Mouse (Mus musculus) hindbrain, embryonic 14.5 days (tissue): ENCODE data around the gene Sox1. TPM values are rescaled to one million over a fixed set of nuclear protein-coding genes. Genes with fewer than 3 reads are reported as not detected.
A peak's percentile ranks its signal among the peaks of the same experiment; 100 is the strongest.

Source experiments
- ATAC-seq: fragments of 200-750 bp; cut with Nextera tagmentation; 2 replicates; pipeline ENCODE4 v1.8.0; 2017; ENCODE audit warnings: moderate number of reproducible peaks, mild to moderate bottlenecking, moderate TSS enrichment, moderate library complexity; ENCODE audit not compliant: low FRiP score
- DNase-seq: peaks from one replicate; pipeline ENCODE4 v3.0.0-alpha.2; 2015; ENCODE audit warnings: low spot score
- H3K27ac ChIP-seq: fragments of 300-500 bp; sonication (generic); 2 replicates; pipeline ENCODE4 v1.5.1; 2014; ENCODE audit warnings: mild to moderate bottlenecking, moderate library complexity
- H3K27me3 ChIP-seq: fragments of 300-500 bp; sonication (generic); 2 replicates; pipeline ENCODE4 v1.6.1; 2014; ENCODE audit warnings: mild to moderate bottlenecking, low read length, mixed read lengths; ENCODE audit not compliant: control insufficient read depth, insufficient read depth
- H3K36me3 ChIP-seq: fragments of 300-500 bp; sonication (generic); replicated peaks from 2 replicates; pipeline ENCODE4 v1.6.1; 2014; ENCODE audit not compliant: control insufficient read depth, insufficient read depth
- H3K4me1 ChIP-seq: fragments of 300-500 bp; sonication (generic); replicated peaks from 2 replicates; pipeline ENCODE4 v1.6.1; 2014; ENCODE audit warnings: antibody characterized with exemption, low read length, mixed read lengths; ENCODE audit not compliant: control insufficient read depth, insufficient read depth
- H3K4me2 ChIP-seq: fragments of 300-500 bp; sonication (generic); replicated peaks from 2 replicates; pipeline ENCODE4 v1.6.1; 2014; ENCODE audit warnings: mild to moderate bottlenecking, moderate library complexity
- H3K4me3 ChIP-seq: fragments of 300-500 bp; sonication (generic); replicated peaks from 2 replicates; pipeline ENCODE4 v1.5.1; 2014; ENCODE audit warnings: mild to moderate bottlenecking, low read length
- H3K9ac ChIP-seq: fragments of 300-500 bp; sonication (generic); 2 replicates; pipeline ENCODE4 v1.6.1; 2014
- H3K9me3 ChIP-seq: fragments of 300-500 bp; sonication (generic); 2 replicates; pipeline ENCODE4 v1.6.1; 2016; ENCODE audit warnings: low read length; ENCODE audit not compliant: control insufficient read depth
- WGBS: fragments of 180-500 bp; shearing (Covaris S2); extraction: QIAGEN DNeasy Blood & Tissue Kit; methylation state at CpG from one replicate; pipeline ENCODE4 v1.1.7; 2014; 5-methylcytosine and 5-hydroxymethylcytosine counted together
- polyA plus RNA-seq: library from polyadenylated mRNA; unstranded; fragments of >200 nt; fragmentation: Nextera tagmentation; extraction: Ambion mirVana; gene quantifications from 2 replicates; pipeline ENCODE4 v1.2.1, GENCODE M21; 2014

Sox1 gene
- polyA plus RNA-seq, 1 experiment from 2014 or later: 1.9 TPM

DNA sequence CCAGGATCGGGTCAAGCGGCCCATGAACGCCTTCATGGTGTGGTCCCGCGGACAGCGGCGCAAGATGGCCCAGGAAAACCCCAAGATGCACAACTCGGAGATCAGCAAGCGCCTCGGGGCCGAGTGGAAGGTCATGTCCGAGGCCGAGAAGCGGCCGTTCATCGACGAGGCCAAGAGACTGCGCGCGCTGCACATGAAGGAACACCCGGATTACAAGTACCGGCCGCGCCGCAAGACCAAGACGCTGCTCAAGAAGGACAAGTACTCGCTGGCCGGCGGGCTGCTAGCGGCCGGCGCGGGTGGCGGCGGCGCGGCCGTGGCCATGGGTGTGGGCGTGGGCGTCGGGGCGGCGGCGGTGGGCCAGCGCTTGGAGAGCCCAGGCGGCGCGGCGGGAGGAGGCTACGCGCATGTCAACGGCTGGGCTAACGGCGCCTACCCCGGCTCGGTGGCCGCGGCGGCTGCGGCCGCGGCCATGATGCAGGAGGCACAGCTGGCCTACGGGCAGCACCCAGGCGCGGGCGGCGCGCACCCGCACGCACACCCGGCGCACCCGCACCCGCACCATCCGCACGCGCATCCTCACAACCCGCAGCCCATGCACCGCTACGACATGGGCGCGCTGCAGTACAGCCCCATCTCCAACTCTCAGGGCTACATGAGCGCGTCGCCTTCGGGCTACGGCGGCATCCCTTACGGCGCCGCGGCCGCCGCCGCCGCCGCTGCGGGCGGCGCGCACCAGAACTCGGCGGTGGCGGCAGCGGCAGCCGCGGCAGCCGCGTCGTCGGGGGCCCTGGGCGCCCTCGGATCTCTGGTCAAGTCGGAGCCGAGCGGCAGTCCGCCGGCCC lies 1.6 kb downstream of the Sox1 start:
- H3K27me3 ChIP-seq: peaks cover 76% of the 10 kb centered on the region
- no peaks in the 10 kb centered on the region for H3K9me3 ChIP-seq
- peak overlapping the region; percentile 65 for H3K9ac ChIP-seq
- peaks cover 8% of the 10 kb centered on the region; the same call in 1 of the 2 replicates for H3K4me1 ChIP-seq
- peak overlapping the region; percentile 88 for H3K27ac ChIP-seq
- peak; percentile 47 for DNase-seq
- H3K4me2 ChIP-seq: peak overlapping the region; percentile 54
- no peak for ATAC-seq
- H3K36me3 ChIP-seq: no peaks in the 10 kb centered on the region
- WGBS: under 1% methylated on average over 83 of the region's 118 CpGs
- peak overlapping the region; percentile 44 for H3K4me3 ChIP-seq

DNA sequence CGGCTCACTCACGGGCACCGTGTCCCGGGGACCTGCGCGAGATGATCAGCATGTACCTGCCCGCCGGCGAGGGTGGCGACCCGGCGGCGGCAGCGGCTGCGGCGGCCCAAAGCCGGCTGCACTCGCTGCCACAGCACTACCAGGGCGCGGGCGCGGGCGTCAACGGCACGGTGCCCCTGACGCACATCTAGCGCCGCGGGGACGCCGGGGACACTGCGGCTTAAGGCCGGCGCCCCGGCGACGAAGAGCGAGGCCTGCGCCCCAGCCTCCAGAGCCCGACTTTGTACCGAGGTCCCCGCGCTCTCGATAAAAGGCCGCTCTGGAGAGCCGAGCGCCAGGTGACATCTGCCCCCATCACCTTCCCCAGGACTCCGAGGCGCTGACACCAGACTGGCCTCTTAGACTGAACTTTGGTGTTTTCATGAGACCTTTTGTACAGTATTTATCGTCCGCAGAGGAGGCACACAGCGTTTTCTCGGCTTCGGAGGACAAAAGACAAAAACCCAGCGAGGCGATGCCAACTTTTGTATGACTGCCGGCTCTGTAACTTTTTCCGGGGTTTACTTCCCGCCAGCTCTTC lies 2.3 kb downstream of the Sox1 start:
- H3K9ac ChIP-seq: peak overlapping the region; percentile 65
- DNase-seq (peak; percentile 33), ATAC-seq (no peak)
- peak overlapping the region; percentile 44 for H3K4me3 ChIP-seq
- peaks cover 8% of the 10 kb centered on the region; the same call in 1 of the 2 replicates for H3K4me1 ChIP-seq
- peak overlapping the region; percentile 54 for H3K4me2 ChIP-seq
- H3K27me3 ChIP-seq: peaks cover 76% of the 10 kb centered on the region
- peak overlapping the region; percentile 88 for H3K27ac ChIP-seq
- H3K9me3 ChIP-seq: no peaks in the 10 kb centered on the region
- under 1% methylated on average over 58 of the region's 59 CpGs for WGBS
- no peaks in the 10 kb centered on the region for H3K36me3 ChIP-seq

DNA sequence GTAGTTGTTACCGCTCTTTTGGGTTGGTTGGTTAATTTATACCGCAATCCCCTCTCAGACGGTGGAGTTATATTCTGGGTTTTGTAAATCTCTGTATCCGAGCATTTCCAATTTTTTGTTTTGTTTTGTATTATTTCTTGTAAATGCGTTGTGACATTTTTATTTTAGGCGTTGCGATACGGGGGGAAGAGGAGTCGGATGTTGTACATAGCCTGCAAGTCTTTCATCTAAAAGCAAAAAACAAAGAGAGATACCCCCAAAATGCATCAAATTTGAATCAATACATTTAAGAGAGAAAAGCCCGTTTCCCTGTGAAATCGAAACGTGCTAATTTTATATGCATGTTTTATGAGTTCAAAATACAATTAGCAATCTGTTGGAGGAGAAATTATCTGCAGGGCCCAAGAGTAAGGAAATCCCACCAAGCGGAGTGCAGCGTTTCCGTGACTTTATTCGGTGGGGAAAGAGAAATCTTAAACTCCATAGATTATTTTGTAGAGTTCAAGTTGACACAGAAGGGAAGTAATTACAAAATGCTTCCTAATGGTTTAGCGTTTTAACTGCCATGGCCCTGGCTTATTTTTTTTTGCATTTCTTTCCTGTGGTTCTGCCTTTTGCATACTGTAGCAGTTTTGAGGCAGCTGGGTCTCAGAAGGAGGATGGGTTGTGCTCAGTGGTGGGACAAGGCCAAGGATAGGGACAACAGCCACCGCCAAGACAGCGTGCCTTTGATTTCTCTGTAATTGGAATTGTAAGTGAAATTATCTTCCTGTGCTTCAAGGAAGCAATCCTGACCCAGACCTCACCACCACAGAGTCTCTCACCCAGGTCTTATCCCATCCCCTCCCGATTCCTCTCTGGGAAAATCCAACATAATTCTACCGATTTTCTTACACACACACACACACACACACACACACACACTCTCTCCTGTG lies 3.2 kb downstream of the Sox1 start:
- DNase-seq (peak; percentile 35), ATAC-seq (no peak)
- H3K9ac ChIP-seq: peak overlapping the region; percentile 65
- H3K9me3 ChIP-seq: no peaks in the 10 kb centered on the region
- peaks cover 76% of the 10 kb centered on the region for H3K27me3 ChIP-seq
- H3K4me1 ChIP-seq: peaks cover 8% of the 10 kb centered on the region; the same call in 1 of the 2 replicates
- H3K36me3 ChIP-seq: no peaks in the 10 kb centered on the region
- WGBS: 2% methylated on average over 21 of the region's 21 CpGs
- peak overlapping the region; percentile 54 for H3K4me2 ChIP-seq
- peak overlapping the region; percentile 88 for H3K27ac ChIP-seq
- H3K4me3 ChIP-seq: peak overlapping the region; percentile 44

DNA sequence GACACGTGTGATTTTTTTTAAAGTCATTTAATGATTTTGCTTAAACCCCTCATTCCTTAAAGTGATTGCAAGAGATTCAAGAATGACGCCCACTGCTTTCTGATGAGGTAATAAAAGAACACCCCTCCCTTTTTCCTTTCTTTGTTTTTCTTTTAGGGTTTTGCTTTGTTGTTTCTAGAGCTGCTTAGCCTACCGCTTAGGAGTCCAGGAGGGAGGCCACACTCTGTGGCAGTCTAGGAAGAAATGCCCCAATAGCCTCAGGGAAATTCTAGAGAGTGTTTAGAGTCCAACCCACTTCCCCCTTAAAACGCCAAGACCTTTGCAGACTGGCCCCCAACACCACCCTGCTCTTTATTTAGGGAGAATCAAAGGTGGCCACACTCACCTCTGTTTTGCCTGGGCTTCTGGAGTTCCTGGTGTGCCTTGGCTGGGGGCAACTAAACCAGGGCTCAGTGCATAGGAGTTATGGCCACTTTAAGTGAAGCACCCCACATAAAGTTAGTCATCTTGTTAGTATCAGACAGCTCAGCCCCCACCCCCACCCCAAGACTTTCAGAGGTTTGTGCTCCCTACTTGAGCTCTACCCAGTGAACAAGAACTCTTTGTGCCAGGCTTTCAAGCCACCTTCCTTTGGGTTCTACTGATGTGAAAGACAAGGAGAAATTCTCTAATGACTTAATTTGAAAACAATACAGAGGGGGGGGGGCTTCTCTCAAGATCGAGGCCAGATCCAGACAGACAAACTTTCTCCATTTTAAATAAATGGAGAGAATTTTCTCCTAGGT lies 4.5 kb downstream of the Sox1 start:
- no peak for ATAC-seq
- peak overlapping the region; percentile 74 for H3K27ac ChIP-seq
- 9% methylated on average over 5 of the region's 5 CpGs for WGBS

DNA sequence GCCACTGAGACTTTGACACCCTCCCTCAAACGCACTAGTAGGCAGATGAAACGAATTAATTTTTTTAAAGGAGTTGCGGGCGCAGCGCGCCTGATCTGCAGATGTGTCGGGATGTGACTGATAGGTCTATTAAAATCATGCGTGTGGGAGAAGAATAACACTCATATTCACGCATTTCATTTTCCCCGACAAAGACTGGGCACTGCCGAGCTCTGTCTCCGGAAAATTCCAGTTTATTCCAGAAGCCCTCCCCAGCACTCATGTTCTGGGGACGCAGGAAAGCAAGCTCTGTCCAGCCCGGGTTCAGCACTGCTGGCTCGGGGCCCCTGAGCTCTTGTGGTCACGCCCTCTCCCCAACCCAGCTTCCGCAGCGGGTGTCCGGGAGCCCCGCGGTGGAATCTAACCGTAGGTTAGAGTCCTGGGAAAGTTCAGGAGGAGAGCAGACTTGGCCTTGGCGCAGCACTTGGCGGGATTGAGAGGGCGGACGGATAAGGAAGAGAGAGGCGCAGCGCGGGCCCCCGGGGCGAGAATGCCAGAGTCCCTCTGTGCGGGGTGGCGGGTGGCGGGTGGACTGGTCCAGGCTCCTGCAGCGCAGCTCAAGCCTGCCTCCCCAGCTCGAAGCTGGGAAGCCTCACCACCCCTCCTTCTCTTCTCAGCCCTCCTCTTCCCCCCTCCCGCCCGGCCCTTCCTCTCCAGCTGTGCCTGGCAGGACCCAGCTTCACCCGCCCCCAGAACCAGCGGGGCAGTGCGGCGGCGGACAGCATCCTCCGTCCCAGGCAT lies 5.7 kb downstream of the Sox1 start:
- H3K4me2 ChIP-seq: peak overlapping the region; percentile 54
- WGBS: under 1% methylated on average over 42 of the region's 44 CpGs
- no peaks in the 10 kb centered on the region for H3K9me3 ChIP-seq
- peak; percentile 80 for ATAC-seq
- H3K27ac ChIP-seq: peak overlapping the region; percentile 75
- peak overlapping the region; percentile 44 for H3K4me3 ChIP-seq
- no peaks in the 10 kb centered on the region; the same call in 1 of the 2 replicates for H3K4me1 ChIP-seq
- peak; percentile 40 for DNase-seq
- peak overlapping the region; percentile 19 for H3K9ac ChIP-seq
- no peaks in the 10 kb centered on the region for H3K36me3 ChIP-seq
- H3K27me3 ChIP-seq: peaks cover 78% of the 10 kb centered on the region

More for the DNA sequence above, 4.5 kb downstream of the Sox1 start:
- peak overlapping the region; percentile 44 for H3K4me3 ChIP-seq
- no peaks in the 10 kb centered on the region for H3K9me3 ChIP-seq
- H3K4me1 ChIP-seq: peaks cover 8% of the 10 kb centered on the region; the same call in 1 of the 2 replicates
- H3K4me2 ChIP-seq: peak overlapping the region; percentile 54
- no peaks in the 10 kb centered on the region for H3K36me3 ChIP-seq
- H3K9ac ChIP-seq: peak overlapping the region; percentile 46
- no peak for DNase-seq
- H3K27me3 ChIP-seq: peaks cover 78% of the 10 kb centered on the region

DNA sequence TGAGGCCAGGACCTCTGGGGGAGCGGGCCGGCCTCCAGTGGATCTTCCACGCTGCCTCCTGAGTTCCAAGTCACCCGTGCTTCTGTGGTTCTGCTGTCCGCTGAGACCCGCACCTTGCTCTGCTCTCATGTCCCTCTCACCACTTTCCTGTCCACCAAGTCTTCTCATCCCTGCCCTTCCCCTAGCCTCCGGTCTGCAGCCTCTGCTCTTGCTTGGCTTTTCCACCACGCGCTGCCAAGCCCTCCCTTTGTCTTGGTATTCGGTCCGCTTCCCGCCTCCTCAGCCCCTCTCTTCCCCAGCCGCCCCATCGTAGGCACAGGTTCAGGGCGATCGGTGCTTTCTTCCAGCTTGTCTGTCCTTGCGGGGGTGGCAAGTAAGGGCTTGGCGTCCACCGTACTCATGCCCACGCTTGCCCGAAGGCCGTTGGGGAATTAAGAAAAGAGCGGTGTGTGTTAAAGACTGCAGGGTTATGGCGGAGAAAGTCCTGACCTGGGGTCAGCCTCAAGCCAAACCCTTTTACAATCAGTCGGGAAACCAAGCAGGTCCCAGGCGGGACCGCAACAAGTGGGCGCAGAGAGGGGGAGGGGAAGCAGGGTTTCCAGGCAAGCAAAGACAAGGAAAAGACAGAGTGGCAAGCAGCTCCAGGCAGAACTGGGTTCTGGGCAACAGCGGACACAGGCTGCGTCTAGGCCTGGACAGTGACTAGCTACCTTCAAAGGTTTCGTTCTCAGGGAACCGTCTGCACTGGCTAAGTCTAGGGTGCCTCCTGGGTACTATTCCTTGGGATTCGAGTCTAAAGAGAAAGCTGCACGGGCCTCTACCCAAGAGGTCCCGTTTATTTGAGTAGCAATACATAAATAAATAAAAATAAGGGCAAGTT lies 6.5 kb downstream of the Sox1 start:
- peak overlapping the region; percentile 75 for H3K27ac ChIP-seq
- no peaks in the 10 kb centered on the region for H3K9me3 ChIP-seq
- H3K4me3 ChIP-seq: peak overlapping the region; percentile 44
- H3K4me1 ChIP-seq: no peaks in the 10 kb centered on the region; the same call in 1 of the 2 replicates
- ATAC-seq (peak; percentile 26; the same call in 1 of the 2 replicates), DNase-seq (peak; percentile 52)
- WGBS: 2% methylated on average over 35 of the region's 35 CpGs
- no peaks in the 10 kb centered on the region for H3K36me3 ChIP-seq
- peaks cover 79% of the 10 kb centered on the region for H3K27me3 ChIP-seq
- H3K4me2 ChIP-seq: peak overlapping the region; percentile 54
- H3K9ac ChIP-seq: peak overlapping the region; percentile 22

DNA sequence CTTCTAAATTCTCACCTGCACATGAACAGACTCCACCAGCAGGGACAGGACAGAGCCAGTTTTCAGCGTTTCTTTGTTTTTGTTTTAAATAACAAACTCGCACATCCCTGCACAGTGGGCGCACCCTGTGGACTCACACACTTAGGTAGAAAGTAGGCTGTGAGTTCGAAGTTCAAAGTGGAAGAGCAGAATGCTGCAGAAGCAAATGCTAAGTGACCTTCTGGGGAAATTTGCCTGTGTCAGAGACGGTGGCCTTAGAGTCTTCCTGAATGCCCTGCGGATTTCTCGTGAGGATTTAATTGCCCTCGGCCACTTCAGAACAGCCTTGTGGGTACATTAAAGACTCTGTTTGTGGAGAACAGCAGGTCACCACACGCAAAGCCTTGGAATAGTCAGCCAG lies 7.6 kb downstream of the Sox1 start:
- Histone ChIP-seq H3K27me3 (peaks cover 78% of the 10 kb centered on the region), H3K36me3 (no peaks in the 10 kb centered on the region), H3K9ac (no peak overlapping the region), H3K9me3 (no peaks in the 10 kb centered on the region), H3K27ac (0 out of 2 replicates have a peak overlapping the region, but pooled peaks have one; percentile 75), H3K4me1 (no peaks in the 10 kb centered on the region; the same call in 1 of the 2 replicates), H3K4me3 (no peak overlapping the region), H3K4me2 (0 out of 2 replicates have a peak overlapping the region, but pooled peaks have one; percentile 1)
- WGBS: 9% methylated on average over 9 of the region's 9 CpGs
- ATAC-seq (no peak), DNase-seq (no peak)
